Mouse (Mus musculus) myocyte (in vitro differentiated cells): ENCODE measurements around the gene Gm20388. TPM values are rescaled to one million over a fixed set of nuclear protein-coding genes. Genes with fewer than 3 reads are reported as not detected.

Experiments used
- H3K27me3 ChIP-seq: one replicate; pipeline ENCODE4 v1.6.1; 2011; ENCODE audit not compliant: control insufficient read depth, insufficient read depth, insufficient read length
- H3K36me3 ChIP-seq: one replicate; pipeline ENCODE4 v1.6.1; 2011; ENCODE audit not compliant: control insufficient read depth, insufficient read depth
- H3K4me2 ChIP-seq: one replicate; pipeline ENCODE4 v1.6.1; 2011; ENCODE audit warnings: low read depth, control low read depth
- H3K4me3 ChIP-seq: one replicate; pipeline ENCODE4 v1.5.1; 2011; ENCODE audit warnings: mild to moderate bottlenecking, control low read depth, moderate library complexity
- H3K79me2 ChIP-seq: one replicate; pipeline ENCODE4 v1.6.1; 2011; ENCODE audit not compliant: control insufficient read depth, insufficient read depth
- H3ac ChIP-seq: one replicate; pipeline ENCODE4 v1.6.1; 2011; ENCODE audit not compliant: control insufficient read depth, insufficient read length
- CEBPB ChIP-seq: IDR thresholded peaks from 2 replicates; pipeline ENCODE4 v1.6.1; 2011; ENCODE audit warnings: mild to moderate bottlenecking, moderate library complexity; ENCODE audit not compliant: poor library complexity, insufficient read depth, severe bottlenecking
- E2F4 ChIP-seq: IDR thresholded peaks from one replicate; pipeline ENCODE4 v1.6.1; 2011; ENCODE audit warnings: mild to moderate bottlenecking, control low read depth, moderate library complexity; ENCODE audit not compliant: insufficient read depth
- MAX ChIP-seq: IDR thresholded peaks from one replicate; pipeline ENCODE4 v1.6.1; 2011; ENCODE audit warnings: low read depth, mild to moderate bottlenecking, control low read depth
- MYOD1 ChIP-seq, 3 experiments: IDR thresholded peaks; one replicate each; pipeline ENCODE4 v1.6.1; 2011; ENCODE audit warnings: control low read depth in 2 of 3, low read depth in 2 of 3, mild to moderate bottlenecking in 2 of 3, moderate library complexity in 1 of 3; ENCODE audit not compliant: insufficient read length in 2 of 3, control insufficient read depth in 1 of 3
- MYOG ChIP-seq, 3 experiments: IDR thresholded peaks; one replicate each; pipeline ENCODE4 v1.6.1; 2011; ENCODE audit warnings: control low read depth in 2 of 3, low read depth in 2 of 3, mild to moderate bottlenecking in 2 of 3; ENCODE audit not compliant: insufficient read length in 2 of 3, control insufficient read depth in 1 of 3, insufficient read depth in 1 of 3
- POLR2A ChIP-seq: IDR thresholded peaks from one replicate; pipeline ENCODE4 v1.6.1; 2011; ENCODE audit warnings: low read depth, mild to moderate bottlenecking, control low read depth, moderate library complexity; ENCODE audit not compliant: insufficient read length
- POLR2AphosphoS2 ChIP-seq: IDR thresholded peaks from one replicate; pipeline ENCODE4 v1.6.1; 2011; ENCODE audit warnings: low read depth, control low read depth; ENCODE audit not compliant: insufficient read length
- REST ChIP-seq: IDR thresholded peaks from one replicate; pipeline ENCODE4 v1.6.1; 2011; ENCODE audit warnings: mild to moderate bottlenecking, control low read depth, moderate library complexity; ENCODE audit not compliant: insufficient read depth, insufficient read length
- SRF ChIP-seq: IDR thresholded peaks from one replicate; pipeline ENCODE4 v1.6.1; 2011; ENCODE audit warnings: low read depth; ENCODE audit not compliant: control insufficient read depth, insufficient read length
- TCF12 ChIP-seq: IDR thresholded peaks from one replicate; pipeline ENCODE4 v1.6.1; 2011; ENCODE audit warnings: mild to moderate bottlenecking, control low read depth; ENCODE audit not compliant: poor library complexity, insufficient read depth, severe bottlenecking
- TCF3 ChIP-seq: IDR thresholded peaks from one replicate; pipeline ENCODE4 v1.6.1; 2011; ENCODE audit warnings: low read depth, control low read depth; ENCODE audit not compliant: insufficient read length
- USF1 ChIP-seq: IDR thresholded peaks from one replicate; pipeline ENCODE4 v1.6.1; 2011; ENCODE audit warnings: low read depth, mild to moderate bottlenecking, control low read depth, moderate library complexity
- polyA plus RNA-seq: library from polyadenylated mRNA; unstranded; fragments of >200 nt; fragmentation: generic; extraction: Trizol; gene quantifications from one replicate; pipeline ENCODE4 v1.2.1, GENCODE M21; 2012; ENCODE audit warnings: missing spikeins

Gm20388 gene
- polyA plus RNA-seq, 1 experiment = 15.3 TPM

GRCm38 (mm10) chr8:122906463-122907021 lies 2995.9 kb downstream of the Gm20388 start:
- no peaks in the 10 kb centered on the region for H3K36me3 ChIP-seq
- peak overlapping the region; percentile 78 for H3K4me2 ChIP-seq
- TF ChIP-seq POLR2AphosphoS2 (no peak), POLR2A (no peak), REST (no peak), TCF3 (no peak), SRF (peak; percentile 45), MYOD1 (IDR thresholded peaks at IDR 0.05; ENCODE audit: control insufficient read depth in 1 of 3, insufficient read length in 2 of 3, low read depth in 2 of 3) (peak in 1 of 3 experiments; percentile 33)
- H3K4me3 ChIP-seq = no peak overlapping the region
- H3ac ChIP-seq = no peak overlapping the region
- H3K79me2 ChIP-seq = peaks cover 75% of the 10 kb centered on the region
- H3K27me3 ChIP-seq = no peaks in the 10 kb centered on the region

- no peak overlapping the region for H3K4me2 ChIP-seq
- peaks cover 22% of the 10 kb centered on the region for H3K36me3 ChIP-seq
- no peak overlapping the region for H3ac ChIP-seq
- peaks cover 89% of the 10 kb centered on the region for H3K79me2 ChIP-seq
- no peak for TF ChIP-seq REST
- TF ChIP-seq E2F4 = no peak
- no peak for TF ChIP-seq TCF3
- TF ChIP-seq POLR2AphosphoS2 = no peak
- no peak for TF ChIP-seq MYOG (IDR thresholded peaks at IDR 0.05; ENCODE audit: control insufficient read depth in 1 of 3, insufficient read depth in 1 of 3, insufficient read length in 2 of 3, low read depth in 2 of 3)
- no peak for TF ChIP-seq SRF
- TF ChIP-seq CEBPB = no peak
- no peak for TF ChIP-seq MAX
- H3K4me3 ChIP-seq = no peak overlapping the region
- no peaks in the 10 kb centered on the region for H3K27me3 ChIP-seq
Observed at GRCm38 (mm10) chr8:122912150-122912549, 3001.5 kb downstream of the Gm20388 start.

- Histone ChIP-seq H3K79me2 (peaks cover 94% of the 10 kb centered on the region), H3K27me3 (no peaks in the 10 kb centered on the region), H3K36me3 (peaks cover 22% of the 10 kb centered on the region), H3ac (no peak overlapping the region), H3K4me2 (no peak overlapping the region), H3K4me3 (no peak overlapping the region)
- TF ChIP-seq REST = no peak
- TF ChIP-seq POLR2AphosphoS2 = no peak
- TF ChIP-seq POLR2A = no peak
- TF ChIP-seq CEBPB = no peak
- TF ChIP-seq USF1 = no peak
- TF ChIP-seq MAX = no peak
- TF ChIP-seq MYOG (IDR thresholded peaks at IDR 0.05; ENCODE audit: control insufficient read depth in 1 of 3, insufficient read depth in 1 of 3, insufficient read length in 2 of 3, low read depth in 2 of 3) = no peak
- no peak for TF ChIP-seq TCF12
Observed at GRCm38 (mm10) chr8:122912871-122913270, 3002.2 kb downstream of the Gm20388 start.

- no peak overlapping the region for H3K4me3 ChIP-seq
Observed at GRCm38 (mm10) chr8:122916766-122917165, 3006.1 kb downstream of the Gm20388 start.

GRCm38 (mm10) chr8:122917531-122918392 lies 3007.1 kb downstream of the Gm20388 start:
- H3K4me3 ChIP-seq = no peak overlapping the region
- no peak overlapping the region for H3ac ChIP-seq
- TF ChIP-seq REST (no peak), USF1 (no peak), SRF (no peak), CEBPB (no peak), E2F4 (no peak), POLR2AphosphoS2 (no peak), MYOG (IDR thresholded peaks at IDR 0.05; ENCODE audit: control insufficient read depth in 1 of 3, insufficient read depth in 1 of 3, insufficient read length in 2 of 3, low read depth in 2 of 3) (peak in 1 of 3 experiments; percentile 67), TCF3 (no peak), POLR2A (no peak), TCF12 (no peak), MYOD1 (IDR thresholded peaks at IDR 0.05; ENCODE audit: control insufficient read depth in 1 of 3, insufficient read length in 2 of 3, low read depth in 2 of 3) (peak in 1 of 3 experiments; percentile 26), MAX (no peak)
- peaks cover 95% of the 10 kb centered on the region for H3K79me2 ChIP-seq
- H3K36me3 ChIP-seq = peaks cover 22% of the 10 kb centered on the region
- H3K27me3 ChIP-seq = no peaks in the 10 kb centered on the region
- peak overlapping the region; percentile 44 for H3K4me2 ChIP-seq

More at GRCm38 (mm10) chr8:122916766-122917165, 3006.1 kb downstream of the Gm20388 start:
- Histone ChIP-seq H3K36me3 (peaks cover 22% of the 10 kb centered on the region), H3K27me3 (no peaks in the 10 kb centered on the region), H3ac (no peak overlapping the region), H3K4me2 (no peak overlapping the region), H3K79me2 (peaks cover 93% of the 10 kb centered on the region)
- TF ChIP-seq CEBPB (no peak), SRF (no peak), TCF3 (no peak), E2F4 (no peak), POLR2AphosphoS2 (no peak), MYOD1 (IDR thresholded peaks at IDR 0.05; ENCODE audit: control insufficient read depth in 1 of 3, insufficient read length in 2 of 3, low read depth in 2 of 3) (no peak), MYOG (IDR thresholded peaks at IDR 0.05; ENCODE audit: control insufficient read depth in 1 of 3, insufficient read depth in 1 of 3, insufficient read length in 2 of 3, low read depth in 2 of 3) (no peak), REST (no peak), TCF12 (no peak)
